Mouse (Mus musculus) embryo, embryonic 11.5 days (tissue): Measurements from ENCODE around the gene Fubp3.
"Not testable (repeated sequence)": the region's sequence is repeated elsewhere in the genome, so short reads cannot be mapped to it uniquely, and the experiment has no call there.

Experiments used
- DNase-seq: peaks from one replicate; pipeline ENCODE4 v3.0.0-alpha.2; 2012; ENCODE audit warnings: low read depth, low spot score

Gene Fubp3

GRCm38 (mm10) chr2:31572051-31572914 is at the start of gene Fubp3:
TSS of gene Fubp3 (plus strand) at chr2:31572651.
- DNase-seq: peak; percentile 80

GRCm38 (mm10) chr2:31524641-31525040 is 47.8 kb upstream of the Fubp3 start:
- DNase-seq: no peak

- no peak for DNase-seq
Observed at GRCm38 (mm10) chr2:31525778-31526177, 46.7 kb upstream of the Fubp3 start.

GRCm38 (mm10) chr2:31530201-31530600 is 42.2 kb upstream of the Fubp3 start:
- DNase-seq: no peak

GRCm38 (mm10) chr2:31537054-31537453 is 35.4 kb upstream of the Fubp3 start:
- no peak for DNase-seq

- DNase-seq: no peak
Observed at GRCm38 (mm10) chr2:31538745-31539144, 33.7 kb upstream of the Fubp3 start.

- DNase-seq: no peak
Observed at GRCm38 (mm10) chr2:31541581-31541980, 30.9 kb upstream of the Fubp3 start.

GRCm38 (mm10) chr2:31547726-31548125 is 24.7 kb upstream of the Fubp3 start:
- no peak for DNase-seq

GRCm38 (mm10) chr2:31550503-31550902 is 21.9 kb upstream of the Fubp3 start:
- no peak for DNase-seq

- DNase-seq: not testable (repeated sequence)
Observed at GRCm38 (mm10) chr2:31551351-31551750, 21.1 kb upstream of the Fubp3 start.

- no peak for DNase-seq
Observed at GRCm38 (mm10) chr2:31551971-31552370, 20.5 kb upstream of the Fubp3 start.

- no peak for DNase-seq
Observed at GRCm38 (mm10) chr2:31554619-31555018, 17.8 kb upstream of the Fubp3 start.

GRCm38 (mm10) chr2:31572915-31573635 is 624 bp downstream of the Fubp3 start:
- peak; percentile 5 for DNase-seq

GRCm38 (mm10) chr2:31581617-31582016 is 9.2 kb downstream of the Fubp3 start:
- no peak for DNase-seq

GRCm38 (mm10) chr2:31591799-31592484 is 19.5 kb downstream of the Fubp3 start:
- no peak for DNase-seq

- no peak for DNase-seq
Observed at GRCm38 (mm10) chr2:31607555-31607954, 35.1 kb downstream of the Fubp3 start.

- DNase-seq: peak; percentile 29
Observed at GRCm38 (mm10) chr2:31609859-31610261, 37.4 kb downstream of the Fubp3 start.

GRCm38 (mm10) chr2:31610922-31611321 is 38.5 kb downstream of the Fubp3 start:
- DNase-seq: no peak

GRCm38 (mm10) chr2:31611400-31611799 is 38.9 kb downstream of the Fubp3 start:
- DNase-seq: no peak

GRCm38 (mm10) chr2:31612627-31613026 is 40.2 kb downstream of the Fubp3 start:
- DNase-seq: no peak

GRCm38 (mm10) chr2:31613781-31614180 is 41.3 kb downstream of the Fubp3 start:
- no peak for DNase-seq

GRCm38 (mm10) chr2:31618484-31619161 is 46.2 kb downstream of the Fubp3 start:
- no peak for DNase-seq
